Mouse (Mus musculus): ENCODE measurements around the gene Hivep3. TPM values are rescaled to one million over a fixed set of nuclear protein-coding genes. Genes with fewer than 3 reads are reported as not detected.

The Hivep3 gene
- polyA plus RNA-seq, 1 experiment from 2014 or later: 16.5 TPM

DNA sequence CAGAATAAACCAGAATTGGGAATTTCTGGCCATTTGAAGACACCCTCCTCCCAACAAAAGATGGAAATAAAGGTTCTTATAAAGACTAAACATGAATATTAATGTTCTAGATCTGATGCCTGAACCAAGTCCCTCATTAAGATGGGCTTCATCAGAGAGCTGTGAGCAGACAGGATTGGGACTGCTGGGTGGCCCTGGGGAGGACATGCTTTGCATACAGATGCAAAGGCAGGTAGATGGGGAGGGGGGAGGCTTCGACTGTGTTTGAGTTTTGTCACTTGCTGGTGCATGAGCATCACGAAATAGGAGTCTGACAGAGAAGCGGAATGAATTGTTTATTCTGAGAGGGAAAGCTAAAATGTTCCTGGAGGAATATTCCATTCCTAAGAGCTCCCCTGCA, 12.1 kb upstream of the Hivep3 start:
- H3K4me2 ChIP-seq (replicated peaks): no peak overlapping the region
- no peaks in the 10 kb centered on the region for H3K4me1 ChIP-seq (replicated peaks; ENCODE audit: control insufficient read depth, insufficient read depth, low read length)
- no peak for DNase-seq (ENCODE audit: low spot score)
- H3K27ac ChIP-seq: no peak overlapping the region
- no peak overlapping the region for H3K9ac ChIP-seq
- H3K4me3 ChIP-seq (replicated peaks; ENCODE audit: low read length): no peak overlapping the region
- H3K27me3 ChIP-seq (ENCODE audit: control insufficient read depth, insufficient read depth, low read length): no peaks in the 10 kb centered on the region
- no peak for ATAC-seq (ENCODE audit: low FRiP score)
- H3K9me3 ChIP-seq (ENCODE audit: control insufficient read depth, low read length): no peaks in the 10 kb centered on the region
- 73% methylated on average over 3 of the region's 3 CpGs for WGBS
- no peaks in the 10 kb centered on the region for H3K36me3 ChIP-seq (replicated peaks; ENCODE audit: control insufficient read depth, insufficient read depth)

DNA sequence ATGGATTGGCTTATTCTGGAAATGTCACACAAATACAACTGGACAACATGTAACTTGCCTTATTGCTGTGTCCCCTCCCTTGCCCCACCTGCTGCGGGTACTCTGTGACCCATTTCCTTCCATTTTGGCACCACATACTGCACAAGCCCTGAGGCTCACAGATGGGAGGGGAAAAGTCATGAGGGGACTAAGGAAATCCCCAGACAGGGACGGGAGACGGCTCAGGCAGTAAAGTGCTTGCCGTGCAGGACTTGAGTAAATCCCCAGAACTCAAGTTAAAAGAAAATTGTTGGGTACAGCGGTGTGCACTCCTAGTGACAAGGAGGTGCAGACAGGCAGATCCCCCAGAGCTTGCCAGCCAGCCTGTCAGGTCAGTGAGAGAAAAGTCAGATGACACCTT, 7.5 kb upstream of the Hivep3 start:
- ATAC-seq (ENCODE audit: low FRiP score): no peak
- 77% methylated on average over 5 of the region's 5 CpGs for WGBS
- Histone ChIP-seq H3K9me3 (ENCODE audit: control insufficient read depth, low read length) (no peaks in the 10 kb centered on the region), H3K27ac (no peak overlapping the region), H3K4me3 (replicated peaks; ENCODE audit: low read length) (no peak overlapping the region), H3K9ac (no peak overlapping the region), H3K36me3 (replicated peaks; ENCODE audit: control insufficient read depth, insufficient read depth) (no peaks in the 10 kb centered on the region), H3K4me2 (replicated peaks) (no peak overlapping the region), H3K27me3 (ENCODE audit: control insufficient read depth, insufficient read depth, low read length) (no peaks in the 10 kb centered on the region), H3K4me1 (replicated peaks; ENCODE audit: control insufficient read depth, insufficient read depth, low read length) (no peaks in the 10 kb centered on the region)
- no peak for DNase-seq (ENCODE audit: low spot score)

DNA sequence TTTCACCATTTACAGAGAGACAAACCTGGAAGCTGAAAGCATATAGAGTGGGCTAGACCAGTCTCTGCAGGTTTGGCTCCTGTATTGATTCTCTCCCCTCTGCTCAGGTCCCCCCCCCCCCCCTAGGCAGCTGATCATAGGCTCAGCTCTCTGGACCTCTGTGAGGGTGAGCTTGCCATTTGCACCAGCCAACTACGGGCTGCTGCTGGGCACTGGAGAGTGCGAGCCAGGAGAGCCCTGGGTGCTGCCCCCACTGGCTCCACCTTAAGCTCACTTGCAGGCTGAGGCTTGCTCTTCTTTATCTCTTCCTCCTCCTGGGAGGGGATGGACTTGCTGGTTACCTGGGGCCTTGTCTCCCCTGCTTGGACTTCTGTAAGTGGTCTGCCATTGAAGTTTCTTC, 5.7 kb upstream of the Hivep3 start:
- H3K4me1 ChIP-seq (replicated peaks; ENCODE audit: control insufficient read depth, insufficient read depth, low read length): no peaks in the 10 kb centered on the region; the same call in 1 of the 2 replicates
- H3K9me3 ChIP-seq (ENCODE audit: control insufficient read depth, low read length): no peaks in the 10 kb centered on the region
- ATAC-seq (ENCODE audit: low FRiP score) (no peak), DNase-seq (ENCODE audit: low spot score) (no peak)
- H3K27me3 ChIP-seq (ENCODE audit: control insufficient read depth, insufficient read depth, low read length): no peaks in the 10 kb centered on the region
- H3K27ac ChIP-seq: no peak overlapping the region
- 78% methylated on average over 2 of the region's 2 CpGs for WGBS
- no peak overlapping the region for H3K4me2 ChIP-seq (replicated peaks)
- H3K9ac ChIP-seq: no peak overlapping the region
- no peak overlapping the region for H3K4me3 ChIP-seq (replicated peaks; ENCODE audit: low read length)
- no peaks in the 10 kb centered on the region for H3K36me3 ChIP-seq (replicated peaks; ENCODE audit: control insufficient read depth, insufficient read depth)

DNA sequence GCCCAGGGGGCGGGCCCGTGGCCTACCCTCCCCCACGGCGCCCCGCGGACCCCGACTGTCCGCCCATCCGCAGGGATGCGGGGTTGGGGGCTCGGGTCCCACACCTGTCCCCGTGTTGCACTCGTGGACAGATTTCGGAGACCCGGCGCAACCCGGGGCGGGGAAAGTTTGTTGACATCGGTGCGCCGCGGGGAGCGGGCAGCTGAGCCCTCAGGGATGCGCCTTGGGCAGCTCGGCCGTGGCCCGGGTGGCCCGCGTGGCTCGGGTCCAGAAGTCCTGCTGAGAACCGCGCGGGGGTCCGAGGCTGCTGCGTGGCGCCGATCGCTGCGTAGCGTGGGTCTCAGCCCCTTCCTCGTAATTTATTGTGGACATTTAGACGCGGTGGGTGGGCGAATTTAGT, 358 bp downstream of the Hivep3 start:
- H3K9me3 ChIP-seq (ENCODE audit: control insufficient read depth, low read length): no peaks in the 10 kb centered on the region
- peak overlapping the region; percentile 93 for H3K4me3 ChIP-seq (replicated peaks; ENCODE audit: low read length)
- no peaks in the 10 kb centered on the region for H3K36me3 ChIP-seq (replicated peaks; ENCODE audit: control insufficient read depth, insufficient read depth)
- H3K9ac ChIP-seq: peak overlapping the region; percentile 74
- H3K4me1 ChIP-seq (replicated peaks; ENCODE audit: control insufficient read depth, insufficient read depth, low read length): peaks cover 8% of the 10 kb centered on the region
- peaks cover 16% of the 10 kb centered on the region; the same call in 1 of the 2 replicates for H3K27me3 ChIP-seq (ENCODE audit: control insufficient read depth, insufficient read depth, low read length)
- DNase-seq (ENCODE audit: low spot score) (no peak), ATAC-seq (ENCODE audit: low FRiP score) (no peak)
- peak overlapping the region; percentile 48; the same call in 1 of the 2 replicates for H3K27ac ChIP-seq
- WGBS: under 1% methylated on average over 43 of the region's 44 CpGs
- H3K4me2 ChIP-seq (replicated peaks): peak overlapping the region; percentile 98

DNA sequence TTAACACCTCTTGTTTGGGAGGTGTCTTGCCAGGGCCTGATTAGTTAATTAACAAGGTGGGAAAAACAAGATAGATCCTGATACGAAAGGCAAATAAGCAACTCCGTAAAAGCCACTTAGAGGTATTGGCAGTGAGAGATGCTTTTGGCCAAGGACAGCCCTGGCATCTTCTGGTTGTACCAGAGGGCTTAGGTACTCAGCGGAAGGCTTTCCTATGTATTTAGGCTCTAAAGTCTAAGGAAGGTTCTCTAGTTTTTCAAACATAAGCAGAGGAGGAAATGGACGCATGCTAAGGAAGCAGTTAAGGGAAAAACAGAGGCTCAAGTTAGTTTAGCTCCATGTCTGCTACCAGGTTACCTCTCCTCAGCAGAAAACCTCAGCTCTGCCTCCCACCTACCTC, 768 bp downstream of the Hivep3 start:
- peaks cover 16% of the 10 kb centered on the region; the same call in 1 of the 2 replicates for H3K27me3 ChIP-seq (ENCODE audit: control insufficient read depth, insufficient read depth, low read length)
- no peaks in the 10 kb centered on the region for H3K9me3 ChIP-seq (ENCODE audit: control insufficient read depth, low read length)
- no peak overlapping the region for H3K27ac ChIP-seq
- H3K4me3 ChIP-seq (replicated peaks; ENCODE audit: low read length): peak overlapping the region; percentile 93
- ATAC-seq (ENCODE audit: low FRiP score): no peak
- DNase-seq (ENCODE audit: low spot score): no peak
- WGBS: 18% methylated on average over 4 of the region's 4 CpGs
- H3K4me1 ChIP-seq (replicated peaks; ENCODE audit: control insufficient read depth, insufficient read depth, low read length): peaks cover 8% of the 10 kb centered on the region
- H3K4me2 ChIP-seq (replicated peaks): peak overlapping the region; percentile 98
- H3K36me3 ChIP-seq (replicated peaks; ENCODE audit: control insufficient read depth, insufficient read depth): no peaks in the 10 kb centered on the region
- peak overlapping the region; percentile 74 for H3K9ac ChIP-seq

DNA sequence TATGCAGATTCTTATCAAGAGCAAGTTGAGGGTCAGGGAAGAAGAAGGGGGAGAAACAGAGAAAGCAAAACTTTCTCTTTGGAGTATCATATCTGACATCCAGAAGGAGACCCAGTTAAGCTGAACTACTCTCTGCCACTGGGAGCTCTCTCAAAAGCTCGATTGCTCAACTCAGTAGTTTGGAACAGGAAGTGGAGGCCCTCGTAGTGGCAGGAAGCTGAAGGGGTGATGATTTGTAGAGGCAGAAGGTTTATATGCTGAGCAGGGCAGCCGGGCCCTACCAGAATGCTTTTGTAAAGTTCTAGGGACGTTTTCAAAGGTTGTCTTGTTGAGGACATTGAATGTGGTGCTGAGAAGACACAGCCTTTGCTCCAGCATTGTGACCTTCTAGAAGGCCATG, 5.1 kb downstream of the Hivep3 start:
- Histone ChIP-seq H3K27ac (no peak overlapping the region), H3K9me3 (ENCODE audit: control insufficient read depth, low read length) (no peaks in the 10 kb centered on the region), H3K27me3 (ENCODE audit: control insufficient read depth, insufficient read depth, low read length) (peaks cover 16% of the 10 kb centered on the region; the same call in 1 of the 2 replicates), H3K9ac (no peak overlapping the region), H3K4me2 (replicated peaks) (no peak overlapping the region), H3K36me3 (replicated peaks; ENCODE audit: control insufficient read depth, insufficient read depth) (no peaks in the 10 kb centered on the region), H3K4me1 (replicated peaks; ENCODE audit: control insufficient read depth, insufficient read depth, low read length) (peaks cover 8% of the 10 kb centered on the region), H3K4me3 (replicated peaks; ENCODE audit: low read length) (no peak overlapping the region)
- no peak for DNase-seq (ENCODE audit: low spot score)
- no peak for ATAC-seq (ENCODE audit: low FRiP score)
- 65% methylated on average over 4 of the region's 4 CpGs for WGBS

DNA sequence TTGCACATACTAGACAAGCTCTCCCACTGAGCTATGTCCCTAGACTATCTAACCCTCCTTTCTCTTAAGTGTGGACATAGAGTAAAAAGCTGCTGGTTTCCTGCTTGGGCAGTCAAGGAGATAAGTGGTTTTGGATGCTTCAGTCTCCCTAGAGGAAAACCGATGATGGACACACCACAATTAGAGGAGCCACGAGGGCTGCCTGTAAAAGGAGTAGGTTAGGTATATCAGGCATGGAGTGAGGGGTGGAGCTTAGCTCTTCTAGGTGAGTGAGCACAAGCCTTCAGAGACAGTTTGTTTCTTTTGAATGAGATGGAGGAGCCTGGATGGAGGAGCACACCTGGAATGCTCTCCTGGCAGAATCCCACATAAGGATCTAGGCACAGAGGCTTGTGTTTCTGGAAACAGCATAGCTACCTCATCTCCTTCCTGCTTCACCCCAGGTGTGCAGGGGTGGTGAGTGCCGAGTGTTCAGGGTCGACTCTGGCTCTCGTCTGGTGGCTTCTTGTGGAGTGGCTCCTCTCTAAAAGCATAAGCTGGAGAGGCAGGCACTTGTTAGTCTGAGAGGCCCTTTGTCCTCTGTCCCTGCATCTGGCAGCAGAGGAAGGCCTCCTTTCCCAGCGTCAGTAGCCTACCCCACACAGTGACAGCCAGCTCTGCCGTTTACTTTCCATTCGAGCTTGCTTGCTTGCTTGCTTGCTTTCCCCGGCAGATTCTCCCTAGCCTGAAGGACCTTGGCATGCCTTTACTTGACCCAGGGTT, 5.9 kb downstream of the Hivep3 start:
- no peak overlapping the region for H3K4me2 ChIP-seq (replicated peaks)
- no peak for DNase-seq (ENCODE audit: low spot score)
- no peak for ATAC-seq (ENCODE audit: low FRiP score)

DNA sequence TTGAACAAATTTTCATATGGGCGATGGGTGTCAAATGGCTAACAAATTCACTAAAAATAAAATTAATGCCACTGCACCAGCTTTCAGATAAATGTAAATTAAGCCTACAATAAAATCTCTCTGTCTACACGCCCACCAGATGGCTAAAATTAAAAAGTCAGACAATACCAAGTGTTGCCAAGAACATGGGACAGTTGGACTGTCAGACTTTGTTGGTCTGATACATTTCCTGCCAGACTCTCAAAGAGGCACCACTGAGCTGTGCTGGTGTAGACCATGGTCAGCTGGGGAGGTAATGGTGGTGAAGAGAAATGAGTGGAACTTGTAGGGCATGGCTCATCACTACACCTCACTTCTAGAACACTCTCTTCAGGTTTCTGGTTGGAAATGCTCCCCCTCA, 14.8 kb downstream of the Hivep3 start:
- Histone ChIP-seq H3K4me1 (replicated peaks; ENCODE audit: control insufficient read depth, insufficient read depth, low read length) (no peaks in the 10 kb centered on the region), H3K36me3 (replicated peaks; ENCODE audit: control insufficient read depth, insufficient read depth) (no peaks in the 10 kb centered on the region), H3K27ac (no peak overlapping the region), H3K27me3 (ENCODE audit: control insufficient read depth, insufficient read depth, low read length) (no peaks in the 10 kb centered on the region), H3K9ac (no peak overlapping the region), H3K4me2 (replicated peaks) (no peak overlapping the region), H3K9me3 (ENCODE audit: control insufficient read depth, low read length) (no peaks in the 10 kb centered on the region), H3K4me3 (replicated peaks; ENCODE audit: low read length) (no peak overlapping the region)
- ATAC-seq (ENCODE audit: low FRiP score): no peak
- no peak for DNase-seq (ENCODE audit: low spot score)
- 92% methylated on average over 2 of the region's 2 CpGs for WGBS

More for the DNA sequence above, 5.9 kb downstream of the Hivep3 start:
- Histone ChIP-seq H3K4me3 (replicated peaks; ENCODE audit: low read length) (no peak overlapping the region), H3K27me3 (ENCODE audit: control insufficient read depth, insufficient read depth, low read length) (peaks cover 15% of the 10 kb centered on the region; the same call in 1 of the 2 replicates), H3K36me3 (replicated peaks; ENCODE audit: control insufficient read depth, insufficient read depth) (no peaks in the 10 kb centered on the region), H3K27ac (no peak overlapping the region), H3K9me3 (ENCODE audit: control insufficient read depth, low read length) (no peaks in the 10 kb centered on the region), H3K4me1 (replicated peaks; ENCODE audit: control insufficient read depth, insufficient read depth, low read length) (peaks cover 3% of the 10 kb centered on the region), H3K9ac (no peak overlapping the region)
- 49% methylated on average over 9 of the region's 9 CpGs for WGBS

DNA sequence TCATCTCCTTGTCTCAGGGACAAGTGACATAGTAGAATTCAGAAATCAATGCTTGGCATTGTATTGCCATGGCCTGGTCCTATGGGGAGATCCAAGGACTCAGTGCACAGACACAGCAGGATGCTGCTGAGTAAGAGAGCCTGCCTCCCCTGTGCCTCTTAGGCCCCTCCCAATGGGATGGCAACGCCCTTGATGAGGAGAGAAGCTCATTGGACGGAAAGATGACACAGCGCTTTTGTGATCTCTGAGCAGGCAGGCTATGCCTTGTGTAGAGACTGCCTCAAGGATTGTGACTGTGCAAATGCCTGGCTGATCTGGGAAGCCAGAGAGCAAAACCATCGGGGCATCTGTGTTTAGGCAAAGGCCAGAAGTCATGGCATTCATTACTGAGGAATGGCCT, 16.6 kb downstream of the Hivep3 start:
- H3K27me3 ChIP-seq (ENCODE audit: control insufficient read depth, insufficient read depth, low read length): no peaks in the 10 kb centered on the region
- H3K9me3 ChIP-seq (ENCODE audit: control insufficient read depth, low read length): 0 out of 2 replicates have a peak, but pooled peaks cover 6% of the 10 kb centered on the region
- H3K4me1 ChIP-seq (replicated peaks; ENCODE audit: control insufficient read depth, insufficient read depth, low read length): no peaks in the 10 kb centered on the region
- no peak for DNase-seq (ENCODE audit: low spot score)
- H3K4me2 ChIP-seq (replicated peaks): no peak overlapping the region
- H3K9ac ChIP-seq: no peak overlapping the region
- WGBS: 40% methylated on average over 4 of the region's 4 CpGs
- no peaks in the 10 kb centered on the region for H3K36me3 ChIP-seq (replicated peaks; ENCODE audit: control insufficient read depth, insufficient read depth)
- ATAC-seq (ENCODE audit: low FRiP score): no peak
- H3K4me3 ChIP-seq (replicated peaks; ENCODE audit: low read length): no peak overlapping the region
- H3K27ac ChIP-seq: no peak overlapping the region
